Mouse (Mus musculus): ENCODE data around the gene Aoc3. TPM values are rescaled to one million over a fixed set of nuclear protein-coding genes. Genes with fewer than 3 reads are reported as not detected.

Gene Aoc3
- polyA plus RNA-seq, 1 experiment: 12.5 TPM

- TF ChIP-seq CTCF (conservative IDR thresholded peaks at IDR 0.05; ENCODE audit: insufficient read depth, insufficient read length, low read depth, low read length): 0 out of 2 replicates have a peak, but pooled peaks have one; percentile 3
- no peak for TF ChIP-seq POLR2A (IDR thresholded peaks at IDR 0.05; ENCODE audit: low read depth, low read length)
- peak overlapping the region; percentile 95 for H3K27ac ChIP-seq (ENCODE audit: insufficient read depth, low read depth, low read length)
- H3K36me3 ChIP-seq (ENCODE audit: control insufficient read depth, insufficient read depth, low read length): no peaks in the 10 kb centered on the region
- DNase-seq: peak; percentile 47
- H3K4me3 ChIP-seq (ENCODE audit: insufficient read depth, low read depth, low read length): no peak overlapping the region
- peaks cover 30% of the 10 kb centered on the region for H3K4me1 ChIP-seq (ENCODE audit: control insufficient read depth, insufficient read depth, low read length)
- H3K27me3 ChIP-seq (replicated peaks; ENCODE audit: control insufficient read depth, insufficient read depth, low read length): no peaks in the 10 kb centered on the region
- WGBS: 58% methylated on average over 5 of the region's 5 CpGs
Measured at GRCm38 (mm10) chr11:101354438-101355010, 24.1 kb downstream of the Aoc3 start.

- Histone ChIP-seq H3K27ac (ENCODE audit: insufficient read depth, low read depth, low read length) (peak overlapping the region; percentile 89), H3K27me3 (replicated peaks; ENCODE audit: control insufficient read depth, insufficient read depth, low read length) (no peaks in the 10 kb centered on the region), H3K36me3 (ENCODE audit: control insufficient read depth, insufficient read depth, low read length) (no peaks in the 10 kb centered on the region), H3K4me1 (ENCODE audit: control insufficient read depth, insufficient read depth, low read length) (peaks cover 38% of the 10 kb centered on the region), H3K4me3 (ENCODE audit: insufficient read depth, low read depth, low read length) (no peak overlapping the region)
- TF ChIP-seq CTCF (conservative IDR thresholded peaks at IDR 0.05; ENCODE audit: insufficient read depth, insufficient read length, low read depth, low read length) (no peak), POLR2A (IDR thresholded peaks at IDR 0.05; ENCODE audit: low read depth, low read length) (no peak)
- 66% methylated on average over 2 of the region's 2 CpGs for WGBS
- peak; percentile 73 for DNase-seq
Measured at GRCm38 (mm10) chr11:101355916-101356315, 25.5 kb downstream of the Aoc3 start.

- DNase-seq: no peak
- WGBS: 57% methylated on average over 3 of the region's 3 CpGs
- TF ChIP-seq CTCF (conservative IDR thresholded peaks at IDR 0.05; ENCODE audit: insufficient read depth, insufficient read length, low read depth, low read length) (no peak), POLR2A (IDR thresholded peaks at IDR 0.05; ENCODE audit: low read depth, low read length) (no peak)
- H3K27ac ChIP-seq (ENCODE audit: insufficient read depth, low read depth, low read length): peak overlapping the region; percentile 9; the same call in 1 of the 2 replicates
- no peaks in the 10 kb centered on the region for H3K27me3 ChIP-seq (replicated peaks; ENCODE audit: control insufficient read depth, insufficient read depth, low read length)
- H3K36me3 ChIP-seq (ENCODE audit: control insufficient read depth, insufficient read depth, low read length): no peaks in the 10 kb centered on the region
- H3K4me1 ChIP-seq (ENCODE audit: control insufficient read depth, insufficient read depth, low read length): peaks cover 40% of the 10 kb centered on the region
- H3K4me3 ChIP-seq (ENCODE audit: insufficient read depth, low read depth, low read length): no peak overlapping the region
Measured at GRCm38 (mm10) chr11:101357505-101358182, 27.2 kb downstream of the Aoc3 start.

- Histone ChIP-seq H3K27ac (ENCODE audit: insufficient read depth, low read depth, low read length) (peak overlapping the region; percentile 98), H3K4me3 (ENCODE audit: insufficient read depth, low read depth, low read length) (no peak overlapping the region), H3K36me3 (ENCODE audit: control insufficient read depth, insufficient read depth, low read length) (no peaks in the 10 kb centered on the region), H3K4me1 (ENCODE audit: control insufficient read depth, insufficient read depth, low read length) (peaks cover 39% of the 10 kb centered on the region), H3K27me3 (replicated peaks; ENCODE audit: control insufficient read depth, insufficient read depth, low read length) (no peaks in the 10 kb centered on the region)
- DNase-seq: no peak
- TF ChIP-seq CTCF (conservative IDR thresholded peaks at IDR 0.05; ENCODE audit: insufficient read depth, insufficient read length, low read depth, low read length): no peak
- TF ChIP-seq POLR2A (IDR thresholded peaks at IDR 0.05; ENCODE audit: low read depth, low read length): no peak
- WGBS: 72% methylated on average over 9 of the region's 9 CpGs
Measured at GRCm38 (mm10) chr11:101359776-101360175, 29.4 kb downstream of the Aoc3 start.

- no peak for TF ChIP-seq POLR2A (IDR thresholded peaks at IDR 0.05; ENCODE audit: low read depth, low read length)
- TF ChIP-seq CTCF (conservative IDR thresholded peaks at IDR 0.05; ENCODE audit: insufficient read depth, insufficient read length, low read depth, low read length): no peak
- peak; percentile 65 for DNase-seq
Measured at GRCm38 (mm10) chr11:101360651-101361113, 30.3 kb downstream of the Aoc3 start.

GRCm38 (mm10) chr11:101364531-101364931 is 34.1 kb downstream of the Aoc3 start:
- H3K4me1 ChIP-seq (ENCODE audit: control insufficient read depth, insufficient read depth, low read length): peaks cover 37% of the 10 kb centered on the region
- no peaks in the 10 kb centered on the region for H3K27me3 ChIP-seq (replicated peaks; ENCODE audit: control insufficient read depth, insufficient read depth, low read length)
- no peak for TF ChIP-seq POLR2A (IDR thresholded peaks at IDR 0.05; ENCODE audit: low read depth, low read length)
- no peak for TF ChIP-seq CTCF (conservative IDR thresholded peaks at IDR 0.05; ENCODE audit: insufficient read depth, insufficient read length, low read depth, low read length)
- DNase-seq: peak; percentile 86
- no peak overlapping the region for H3K4me3 ChIP-seq (ENCODE audit: insufficient read depth, low read depth, low read length)
- H3K27ac ChIP-seq (ENCODE audit: insufficient read depth, low read depth, low read length): peak overlapping the region; percentile 82
- 58% methylated on average over 5 of the region's 5 CpGs for WGBS
- H3K36me3 ChIP-seq (ENCODE audit: control insufficient read depth, insufficient read depth, low read length): no peaks in the 10 kb centered on the region; the same call in 1 of the 2 replicates

More at GRCm38 (mm10) chr11:101360651-101361113, 30.3 kb downstream of the Aoc3 start:
- Histone ChIP-seq H3K36me3 (ENCODE audit: control insufficient read depth, insufficient read depth, low read length) (no peaks in the 10 kb centered on the region), H3K27ac (ENCODE audit: insufficient read depth, low read depth, low read length) (peak overlapping the region; percentile 98), H3K4me1 (ENCODE audit: control insufficient read depth, insufficient read depth, low read length) (peaks cover 37% of the 10 kb centered on the region), H3K4me3 (ENCODE audit: insufficient read depth, low read depth, low read length) (no peak overlapping the region), H3K27me3 (replicated peaks; ENCODE audit: control insufficient read depth, insufficient read depth, low read length) (no peaks in the 10 kb centered on the region)
- 14% methylated on average over 3 of the region's 3 CpGs for WGBS

- no peaks in the 10 kb centered on the region for H3K27me3 ChIP-seq (replicated peaks; ENCODE audit: control insufficient read depth, insufficient read depth, low read length)
- WGBS: 49% methylated on average over 8 of the region's 8 CpGs
- TF ChIP-seq POLR2A (IDR thresholded peaks at IDR 0.05; ENCODE audit: low read depth, low read length): peak; percentile 93
- no peak for TF ChIP-seq CTCF (conservative IDR thresholded peaks at IDR 0.05; ENCODE audit: insufficient read depth, insufficient read length, low read depth, low read length)
- H3K4me1 ChIP-seq (ENCODE audit: control insufficient read depth, insufficient read depth, low read length): peaks cover 17% of the 10 kb centered on the region; the same call in 1 of the 2 replicates
- DNase-seq: peak; percentile 93
- peak within 1 kb of the TSS; percentile 95 for H3K27ac ChIP-seq (ENCODE audit: insufficient read depth, low read depth, low read length)
- peak within 1 kb of the TSS; percentile 69 for H3K4me3 ChIP-seq (ENCODE audit: insufficient read depth, low read depth, low read length)
- peaks cover 10% of the 10 kb centered on the region; the same call in 1 of the 2 replicates for H3K36me3 ChIP-seq (ENCODE audit: control insufficient read depth, insufficient read depth, low read length)
Measured at GRCm38 (mm10) chr11:101367326-101367935, 37.0 kb downstream of the Aoc3 start, which contains the start of gene G6pc. Gene G6pc (plus strand): TSS chr11:101367561.
